Mouse (Mus musculus): Measurements from ENCODE around the gene Mpped2. TPM values are rescaled to one million over a fixed set of nuclear protein-coding genes. Genes with fewer than 3 reads are reported as not detected.

The Mpped2 gene
- polyA plus RNA-seq, 1 experiment: not detected

- Histone ChIP-seq H3K4me3 (no peak overlapping the region), H3ac (ENCODE audit: control insufficient read depth, insufficient read length) (no peak overlapping the region), H3K4me2 (ENCODE audit: low read depth) (no peak overlapping the region), H3K79me2 (ENCODE audit: control insufficient read depth, insufficient read depth) (no peaks in the 10 kb centered on the region), H3K36me3 (ENCODE audit: control insufficient read depth, insufficient read depth) (no peaks in the 10 kb centered on the region), H3K27me3 (ENCODE audit: control insufficient read depth, insufficient read depth, insufficient read length) (no peaks in the 10 kb centered on the region)
- TF ChIP-seq MYOG (IDR thresholded peaks at IDR 0.05; ENCODE audit: control insufficient read depth in 1 of 3, insufficient read depth in 1 of 3, insufficient read length in 2 of 3, low read depth in 2 of 3) (no peak), TCF3 (IDR thresholded peaks at IDR 0.05; ENCODE audit: insufficient read length, low read depth) (no peak), POLR2AphosphoS2 (IDR thresholded peaks at IDR 0.05; ENCODE audit: insufficient read length, low read depth) (no peak), MAX (IDR thresholded peaks at IDR 0.05; ENCODE audit: low read depth) (no peak), POLR2A (IDR thresholded peaks at IDR 0.05; ENCODE audit: insufficient read length, low read depth) (no peak), USF1 (IDR thresholded peaks at IDR 0.05; ENCODE audit: low read depth) (no peak), E2F4 (IDR thresholded peaks at IDR 0.05; ENCODE audit: insufficient read depth) (no peak), MYOD1 (IDR thresholded peaks at IDR 0.05; ENCODE audit: control insufficient read depth in 1 of 3, insufficient read length in 2 of 3, low read depth in 2 of 3) (no peak), TCF12 (IDR thresholded peaks at IDR 0.05; ENCODE audit: insufficient read depth, poor library complexity, severe bottlenecking) (no peak), CEBPB (IDR thresholded peaks at IDR 0.05; ENCODE audit: insufficient read depth, poor library complexity, severe bottlenecking) (no peak), REST (IDR thresholded peaks at IDR 0.05; ENCODE audit: insufficient read depth, insufficient read length) (no peak), SRF (IDR thresholded peaks at IDR 0.05; ENCODE audit: control insufficient read depth, insufficient read length, low read depth) (no peak)
Observed at GRCm38 (mm10) chr2:106772643-106773042, 79.6 kb downstream of the Mpped2 start.

GRCm38 (mm10) chr2:106774251-106775196 is 81.5 kb downstream of the Mpped2 start:
- Histone ChIP-seq H3K36me3 (ENCODE audit: control insufficient read depth, insufficient read depth) (no peaks in the 10 kb centered on the region), H3K79me2 (ENCODE audit: control insufficient read depth, insufficient read depth) (no peaks in the 10 kb centered on the region), H3K4me3 (no peak overlapping the region), H3K27me3 (ENCODE audit: control insufficient read depth, insufficient read depth, insufficient read length) (no peaks in the 10 kb centered on the region), H3ac (ENCODE audit: control insufficient read depth, insufficient read length) (no peak overlapping the region), H3K4me2 (ENCODE audit: low read depth) (no peak overlapping the region)
- TF ChIP-seq E2F4 (IDR thresholded peaks at IDR 0.05; ENCODE audit: insufficient read depth) (no peak), USF1 (IDR thresholded peaks at IDR 0.05; ENCODE audit: low read depth) (no peak), REST (IDR thresholded peaks at IDR 0.05; ENCODE audit: insufficient read depth, insufficient read length) (no peak), POLR2A (IDR thresholded peaks at IDR 0.05; ENCODE audit: insufficient read length, low read depth) (no peak), MYOG (IDR thresholded peaks at IDR 0.05; ENCODE audit: control insufficient read depth in 1 of 3, insufficient read depth in 1 of 3, insufficient read length in 2 of 3, low read depth in 2 of 3) (no peak), TCF3 (IDR thresholded peaks at IDR 0.05; ENCODE audit: insufficient read length, low read depth) (no peak), POLR2AphosphoS2 (IDR thresholded peaks at IDR 0.05; ENCODE audit: insufficient read length, low read depth) (no peak), CEBPB (IDR thresholded peaks at IDR 0.05; ENCODE audit: insufficient read depth, poor library complexity, severe bottlenecking) (no peak), MAX (IDR thresholded peaks at IDR 0.05; ENCODE audit: low read depth) (no peak), MYOD1 (IDR thresholded peaks at IDR 0.05; ENCODE audit: control insufficient read depth in 1 of 3, insufficient read length in 2 of 3, low read depth in 2 of 3) (no peak), SRF (IDR thresholded peaks at IDR 0.05; ENCODE audit: control insufficient read depth, insufficient read length, low read depth) (no peak), TCF12 (IDR thresholded peaks at IDR 0.05; ENCODE audit: insufficient read depth, poor library complexity, severe bottlenecking) (no peak)

- Histone ChIP-seq H3ac (ENCODE audit: control insufficient read depth, insufficient read length) (no peak overlapping the region), H3K4me3 (no peak overlapping the region), H3K27me3 (ENCODE audit: control insufficient read depth, insufficient read depth, insufficient read length) (no peaks in the 10 kb centered on the region), H3K4me2 (ENCODE audit: low read depth) (no peak overlapping the region), H3K36me3 (ENCODE audit: control insufficient read depth, insufficient read depth) (no peaks in the 10 kb centered on the region), H3K79me2 (ENCODE audit: control insufficient read depth, insufficient read depth) (no peaks in the 10 kb centered on the region)
- TF ChIP-seq POLR2AphosphoS2 (IDR thresholded peaks at IDR 0.05; ENCODE audit: insufficient read length, low read depth): no peak
- no peak for TF ChIP-seq MYOG (IDR thresholded peaks at IDR 0.05; ENCODE audit: control insufficient read depth in 1 of 3, insufficient read depth in 1 of 3, insufficient read length in 2 of 3, low read depth in 2 of 3)
- no peak for TF ChIP-seq USF1 (IDR thresholded peaks at IDR 0.05; ENCODE audit: low read depth)
- no peak for TF ChIP-seq MYOD1 (IDR thresholded peaks at IDR 0.05; ENCODE audit: control insufficient read depth in 1 of 3, insufficient read length in 2 of 3, low read depth in 2 of 3)
- no peak for TF ChIP-seq TCF3 (IDR thresholded peaks at IDR 0.05; ENCODE audit: insufficient read length, low read depth)
- no peak for TF ChIP-seq POLR2A (IDR thresholded peaks at IDR 0.05; ENCODE audit: insufficient read length, low read depth)
- TF ChIP-seq CEBPB (IDR thresholded peaks at IDR 0.05; ENCODE audit: insufficient read depth, poor library complexity, severe bottlenecking): no peak
- TF ChIP-seq MAX (IDR thresholded peaks at IDR 0.05; ENCODE audit: low read depth): no peak
- TF ChIP-seq E2F4 (IDR thresholded peaks at IDR 0.05; ENCODE audit: insufficient read depth): no peak
- TF ChIP-seq REST (IDR thresholded peaks at IDR 0.05; ENCODE audit: insufficient read depth, insufficient read length): no peak
- TF ChIP-seq TCF12 (IDR thresholded peaks at IDR 0.05; ENCODE audit: insufficient read depth, poor library complexity, severe bottlenecking): no peak
- no peak for TF ChIP-seq SRF (IDR thresholded peaks at IDR 0.05; ENCODE audit: control insufficient read depth, insufficient read length, low read depth)
Observed at GRCm38 (mm10) chr2:106775994-106776393, 82.9 kb downstream of the Mpped2 start.

DNA sequence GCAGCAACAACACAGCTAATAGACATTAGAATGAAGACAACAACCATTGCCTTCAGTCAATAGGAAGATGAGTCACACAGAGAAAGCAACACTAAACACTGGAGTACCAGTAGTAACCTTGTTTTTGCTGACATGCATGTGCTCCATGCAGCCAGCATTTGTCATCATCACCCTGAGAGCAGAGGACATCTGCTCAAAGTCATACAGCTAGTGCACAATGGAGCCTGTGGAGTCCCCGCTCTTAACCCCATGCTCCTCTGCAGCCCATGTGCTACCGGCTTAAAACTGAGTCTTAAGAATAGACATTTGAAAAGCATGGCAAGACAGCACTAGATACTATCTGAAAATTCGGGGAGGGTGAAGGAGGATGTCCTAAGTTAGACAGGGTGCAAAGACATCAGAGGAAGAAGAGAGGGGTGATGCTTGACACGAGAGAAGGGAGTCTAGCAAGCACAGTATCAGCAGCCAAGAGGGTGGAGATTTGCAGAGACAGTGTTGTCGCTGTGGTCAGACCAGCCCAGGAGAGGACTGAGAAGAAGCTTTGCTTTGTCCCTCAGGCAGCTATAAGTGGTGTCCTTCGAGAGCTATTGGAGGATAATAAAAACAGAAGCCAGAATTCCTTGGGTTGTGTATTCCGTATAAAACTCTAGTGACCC is 85.9 kb downstream of the Mpped2 start:
- no peaks in the 10 kb centered on the region for H3K27me3 ChIP-seq (ENCODE audit: control insufficient read depth, insufficient read depth, insufficient read length)
- no peak overlapping the region for H3K4me3 ChIP-seq
- no peak overlapping the region for H3K4me2 ChIP-seq (ENCODE audit: low read depth)
- no peak overlapping the region for H3ac ChIP-seq (ENCODE audit: control insufficient read depth, insufficient read length)
- no peaks in the 10 kb centered on the region for H3K36me3 ChIP-seq (ENCODE audit: control insufficient read depth, insufficient read depth)
- no peaks in the 10 kb centered on the region for H3K79me2 ChIP-seq (ENCODE audit: control insufficient read depth, insufficient read depth)
- TF ChIP-seq MAX (IDR thresholded peaks at IDR 0.05; ENCODE audit: low read depth): no peak

Measured in myocyte (in vitro differentiated cells).